Mouse (Mus musculus) ES-E14 (cell line): ENCODE results near the gene Acsl1.

Experiments
- CHD2 ChIP-seq: IDR thresholded peaks from 2 replicates; pipeline ENCODE4 v1.6.1; 2014; ENCODE audit warnings: mild to moderate bottlenecking, low read depth, low read length, inconsistent platforms
- HCFC1 ChIP-seq: IDR thresholded peaks from 2 replicates; pipeline ENCODE4 v1.6.1; 2012; ENCODE audit warnings: low read length, inconsistent platforms, borderline replicate concordance; ENCODE audit not compliant: insufficient read depth
- MAFK ChIP-seq: IDR thresholded peaks from 2 replicates; pipeline ENCODE4 v1.6.1; 2014; ENCODE audit warnings: mild to moderate bottlenecking, low read depth, low read length, inconsistent platforms; ENCODE audit not compliant: insufficient read depth
- ZC3H11A ChIP-seq: IDR thresholded peaks from 2 replicates; pipeline ENCODE4 v1.6.1; 2012; ENCODE audit warnings: low read depth, mild to moderate bottlenecking, inconsistent platforms, low read length, borderline replicate concordance
- ZNF384 ChIP-seq: IDR thresholded peaks from 2 replicates; pipeline ENCODE4 v1.6.1; 2012; ENCODE audit warnings: low read depth, low read length, inconsistent platforms

DNA sequence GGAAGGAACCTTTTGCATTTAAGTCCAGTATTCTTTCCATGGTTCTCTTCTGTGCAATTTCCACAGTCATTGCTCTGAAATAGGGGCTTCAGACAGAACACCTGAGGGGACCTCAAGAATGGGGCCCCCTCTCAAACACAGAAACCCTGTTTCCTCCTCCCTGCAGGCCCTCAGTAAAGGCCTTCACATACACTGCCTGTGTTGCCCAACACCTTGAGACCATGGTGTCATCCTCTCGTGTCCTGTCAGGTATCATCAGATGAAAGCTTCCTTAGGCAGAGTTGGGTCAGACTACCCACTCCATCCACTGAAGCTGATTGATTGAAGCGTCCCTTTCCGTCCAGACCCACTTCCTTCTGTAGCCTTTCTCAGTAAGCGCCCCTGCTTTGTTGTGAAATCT lies 11.9 kb downstream of the Acsl1 start:
- TF ChIP-seq ZC3H11A, result no peak
- TF ChIP-seq HCFC1, result no peak
- no peak for TF ChIP-seq CHD2
- TF ChIP-seq ZNF384, result no peak
- no peak for TF ChIP-seq MAFK
